ENCODE assay signal across 29 mouse cellular contexts in genomic region chr7:45748110-45748509, GRCm38 (mm10). TPM values are rescaled to one million over a fixed set of nuclear protein-coding genes. Genes with fewer than 3 reads are reported as not detected.
"Had no signal": no experiment of that assay in that cellular context is flagged by ENCODE, and none has a peak within 500 bp of the region (broad histone marks: within the 10 kb centered on the region; RNA-seq: fewer than 3 reads in every experiment).

No protein-coding gene starts in this region.

- H3K4me2 ChIP-seq: limb, embryonic 13.5 days; liver, embryonic 13.5 days; midbrain, embryonic 13.5 days; neural tube, embryonic 13.5 days; stomach, embryonic 15.5 days had no signal

- DNase-seq: layer of hippocampus, adult 9-11 months; liver; liver, embryonic 13.5 days; lung, adult 2 months; retina, postnatal 1 day; right cerebral cortex, postnatal 25 days; spleen, adult 18-20 months; thymus, adult 18-20 months; thymus, postnatal 36 days had no signal

- H3K27ac ChIP-seq: kidney, postnatal 0 days; layer of hippocampus, adult 2 months; limb, embryonic 10.5 days; limb, embryonic 13.5 days; liver, embryonic 13.5 days; midbrain, embryonic 10.5 days; midbrain, embryonic 13.5 days; neural tube, embryonic 13.5 days had no signal

- ATAC-seq: intestine, embryonic 16.5 days; midbrain, embryonic 13.5 days; midbrain, embryonic 16.5 days had no signal

- H3K4me1 ChIP-seq: stomach, embryonic 15.5 days had no signal

- H3K4me3 ChIP-seq: layer of hippocampus, adult 2 months; limb, embryonic 10.5 days; limb, embryonic 13.5 days; liver, embryonic 13.5 days; megakaryocyte, embryonic 14.5 days; midbrain, embryonic 10.5 days; midbrain, embryonic 13.5 days; myocyte; neural tube, embryonic 13.5 days; stomach, embryonic 15.5 days had no signal

- H3K36me3 ChIP-seq: limb, embryonic 10.5 days; limb, embryonic 13.5 days; liver, embryonic 13.5 days; midbrain, embryonic 10.5 days; midbrain, embryonic 13.5 days; neural tube, embryonic 13.5 days; stomach, embryonic 15.5 days had no signal

- H3K9ac ChIP-seq: limb, embryonic 13.5 days; liver, embryonic 13.5 days; midbrain, embryonic 13.5 days; neural tube, embryonic 13.5 days; stomach, embryonic 15.5 days had no signal

- H3K9me3 ChIP-seq: limb, embryonic 10.5 days; liver, embryonic 13.5 days; midbrain, embryonic 13.5 days; neural tube, embryonic 13.5 days; stomach, embryonic 15.5 days had no signal

- H3K27me3 ChIP-seq: limb, embryonic 13.5 days; liver, embryonic 13.5 days; midbrain, embryonic 13.5 days; neural tube, embryonic 13.5 days; stomach, embryonic 15.5 days had no signal

RNA-seq across cellular contexts. Expression of gene Spaca4, which starts 22.5 kb away (rescaled TPM):
- total RNA-seq: layer of hippocampus, adult 2 months; layer of hippocampus, postnatal 25 days; left cerebral cortex, adult 18-20 months; left cerebral cortex, postnatal 25 days; monocyte, adult 5-6 weeks; neutrophil, adult 5-6 weeks had no signal
- polyA plus RNA-seq: kidney, postnatal 0 days; large intestine, adult 2 months; limb, embryonic 10.5 days; limb, embryonic 13.5 days; liver, embryonic 13.5 days; liver, embryonic 16.5 days; lung, adult 2 months; lung, embryonic 16.5 days; midbrain, embryonic 10.5 days; midbrain, embryonic 13.5 days; midbrain, embryonic 16.5 days; myocyte; neural tube, embryonic 13.5 days; stomach, embryonic 15.5 days had no signal

RNA-seq across cellular contexts. Expression of gene Lmtk3, which starts 35.4 kb away (rescaled TPM):
- total RNA-seq: monocyte, adult 5-6 weeks; neutrophil, adult 5-6 weeks had no signal
- polyA plus RNA-seq: liver, embryonic 13.5 days; liver, embryonic 16.5 days had no signal
